Mouse (Mus musculus): ENCODE results near the gene Itga6. TPM values are rescaled to one million over a fixed set of nuclear protein-coding genes. Genes with fewer than 3 reads are reported as not detected.

Gene Itga6
- polyA plus RNA-seq, 1 experiment from 2014 or later: 27.7 TPM

GRCm38 (mm10) chr2:71874422-71874821, 129.0 kb downstream of the Itga6 start:
- WGBS: 83% methylated on average over 2 of the region's 2 CpGs
- ATAC-seq: no peak

GRCm38 (mm10) chr2:71874836-71875235, 129.4 kb downstream of the Itga6 start:
- 13% methylated on average over 2 of the region's 2 CpGs for WGBS
- Histone ChIP-seq H3K36me3 (ENCODE audit: control insufficient read depth, insufficient read depth, low read length) (no peaks in the 10 kb centered on the region), H3K27me3 (replicated peaks; ENCODE audit: control insufficient read depth, insufficient read depth, low read length) (no peaks in the 10 kb centered on the region), H3K4me2 (ENCODE audit: low read length) (no peak overlapping the region), H3K9ac (ENCODE audit: low read length) (no peak overlapping the region), H3K4me1 (ENCODE audit: control insufficient read depth, insufficient read depth, low read length) (0 out of 2 replicates have a peak, but pooled peaks cover 2% of the 10 kb centered on the region), H3K4me3 (ENCODE audit: low read depth, low read length) (no peak overlapping the region), H3K9me3 (replicated peaks; ENCODE audit: control insufficient read depth, low read length) (no peaks in the 10 kb centered on the region), H3K27ac (ENCODE audit: low read depth, low read length) (no peak overlapping the region)
- no peak for ATAC-seq
- no peak for DNase-seq (ENCODE audit: low spot score)

More at GRCm38 (mm10) chr2:71874422-71874821, 129.0 kb downstream of the Itga6 start:
- Histone ChIP-seq H3K4me3 (ENCODE audit: low read depth, low read length) (no peak overlapping the region), H3K27me3 (replicated peaks; ENCODE audit: control insufficient read depth, insufficient read depth, low read length) (no peaks in the 10 kb centered on the region), H3K9ac (ENCODE audit: low read length) (no peak overlapping the region), H3K4me2 (ENCODE audit: low read length) (peak overlapping the region; percentile 87), H3K9me3 (replicated peaks; ENCODE audit: control insufficient read depth, low read length) (no peaks in the 10 kb centered on the region), H3K4me1 (ENCODE audit: control insufficient read depth, insufficient read depth, low read length) (0 out of 2 replicates have a peak, but pooled peaks cover 2% of the 10 kb centered on the region), H3K27ac (ENCODE audit: low read depth, low read length) (no peak overlapping the region), H3K36me3 (ENCODE audit: control insufficient read depth, insufficient read depth, low read length) (no peaks in the 10 kb centered on the region)
- DNase-seq (ENCODE audit: low spot score): no peak

- 92% methylated on average over 4 of the region's 4 CpGs for WGBS
- Histone ChIP-seq H3K4me1 (ENCODE audit: control insufficient read depth, insufficient read depth, low read length) (0 out of 2 replicates have a peak, but pooled peaks cover 2% of the 10 kb centered on the region), H3K4me2 (ENCODE audit: low read length) (no peak overlapping the region), H3K36me3 (ENCODE audit: control insufficient read depth, insufficient read depth, low read length) (no peaks in the 10 kb centered on the region), H3K4me3 (ENCODE audit: low read depth, low read length) (no peak overlapping the region), H3K27me3 (replicated peaks; ENCODE audit: control insufficient read depth, insufficient read depth, low read length) (no peaks in the 10 kb centered on the region), H3K9me3 (replicated peaks; ENCODE audit: control insufficient read depth, low read length) (no peaks in the 10 kb centered on the region), H3K9ac (ENCODE audit: low read length) (no peak overlapping the region), H3K27ac (ENCODE audit: low read depth, low read length) (no peak overlapping the region)
- ATAC-seq (no peak), DNase-seq (ENCODE audit: low spot score) (no peak)
Measured at GRCm38 (mm10) chr2:71877865-71878264, 132.4 kb downstream of the Itga6 start.

- Histone ChIP-seq H3K27me3 (replicated peaks; ENCODE audit: control insufficient read depth, insufficient read depth, low read length) (no peaks in the 10 kb centered on the region), H3K9ac (ENCODE audit: low read length) (no peak overlapping the region), H3K9me3 (replicated peaks; ENCODE audit: control insufficient read depth, low read length) (no peaks in the 10 kb centered on the region), H3K4me1 (ENCODE audit: control insufficient read depth, insufficient read depth, low read length) (0 out of 2 replicates have a peak, but pooled peaks cover 2% of the 10 kb centered on the region), H3K4me3 (ENCODE audit: low read depth, low read length) (no peak overlapping the region), H3K36me3 (ENCODE audit: control insufficient read depth, insufficient read depth, low read length) (no peaks in the 10 kb centered on the region), H3K4me2 (ENCODE audit: low read length) (no peak overlapping the region), H3K27ac (ENCODE audit: low read depth, low read length) (no peak overlapping the region)
- no peak for DNase-seq (ENCODE audit: low spot score)
- no peak for ATAC-seq
- WGBS: 80% methylated on average over 2 of the region's 2 CpGs
Measured at GRCm38 (mm10) chr2:71878441-71878840, 133.0 kb downstream of the Itga6 start.

GRCm38 (mm10) chr2:71878943-71879342, 133.5 kb downstream of the Itga6 start:
- ATAC-seq: no peak

GRCm38 (mm10) chr2:71882914-71883651, 137.7 kb downstream of the Itga6 start:
- no peak overlapping the region for H3K27ac ChIP-seq (ENCODE audit: low read depth, low read length)
- DNase-seq (ENCODE audit: low spot score) (no peak), ATAC-seq (no peak)
- no peaks in the 10 kb centered on the region; the same call in 1 of the 2 replicates for H3K36me3 ChIP-seq (ENCODE audit: control insufficient read depth, insufficient read depth, low read length)
- H3K4me2 ChIP-seq (ENCODE audit: low read length): 0 out of 2 replicates have a peak overlapping the region, but pooled peaks have one; percentile 2
- no peaks in the 10 kb centered on the region for H3K9me3 ChIP-seq (replicated peaks; ENCODE audit: control insufficient read depth, low read length)
- H3K9ac ChIP-seq (ENCODE audit: low read length): no peak overlapping the region
- H3K4me1 ChIP-seq (ENCODE audit: control insufficient read depth, insufficient read depth, low read length): no peaks in the 10 kb centered on the region
- no peaks in the 10 kb centered on the region for H3K27me3 ChIP-seq (replicated peaks; ENCODE audit: control insufficient read depth, insufficient read depth, low read length)
- H3K4me3 ChIP-seq (ENCODE audit: low read depth, low read length): no peak overlapping the region
- 66% methylated on average over 19 of the region's 19 CpGs for WGBS

More at GRCm38 (mm10) chr2:71878943-71879342, 133.5 kb downstream of the Itga6 start:
- 0 out of 2 replicates have a peak, but pooled peaks cover under 1% of the 10 kb centered on the region for H3K4me1 ChIP-seq (ENCODE audit: control insufficient read depth, insufficient read depth, low read length)
- H3K4me2 ChIP-seq (ENCODE audit: low read length): no peak overlapping the region
- H3K9ac ChIP-seq (ENCODE audit: low read length): no peak overlapping the region
- DNase-seq (ENCODE audit: low spot score): no peak
- no peak overlapping the region for H3K4me3 ChIP-seq (ENCODE audit: low read depth, low read length)
- no peak overlapping the region for H3K27ac ChIP-seq (ENCODE audit: low read depth, low read length)
- no peaks in the 10 kb centered on the region for H3K9me3 ChIP-seq (replicated peaks; ENCODE audit: control insufficient read depth, low read length)
- no peaks in the 10 kb centered on the region; the same call in 1 of the 2 replicates for H3K36me3 ChIP-seq (ENCODE audit: control insufficient read depth, insufficient read depth, low read length)
- H3K27me3 ChIP-seq (replicated peaks; ENCODE audit: control insufficient read depth, insufficient read depth, low read length): no peaks in the 10 kb centered on the region

GRCm38 (mm10) chr2:71887269-71887668, 141.9 kb downstream of the Itga6 start:
- Histone ChIP-seq H3K4me1 (ENCODE audit: control insufficient read depth, insufficient read depth, low read length) (no peaks in the 10 kb centered on the region), H3K9me3 (replicated peaks; ENCODE audit: control insufficient read depth, low read length) (no peaks in the 10 kb centered on the region), H3K36me3 (ENCODE audit: control insufficient read depth, insufficient read depth, low read length) (peaks cover 3% of the 10 kb centered on the region; the same call in 1 of the 2 replicates), H3K4me2 (ENCODE audit: low read length) (no peak overlapping the region), H3K4me3 (ENCODE audit: low read depth, low read length) (no peak overlapping the region), H3K9ac (ENCODE audit: low read length) (no peak overlapping the region), H3K27me3 (replicated peaks; ENCODE audit: control insufficient read depth, insufficient read depth, low read length) (no peaks in the 10 kb centered on the region), H3K27ac (ENCODE audit: low read depth, low read length) (no peak overlapping the region)
- WGBS: 94% methylated on average over 4 of the region's 4 CpGs
- ATAC-seq (no peak), DNase-seq (ENCODE audit: low spot score) (no peak)

- Histone ChIP-seq H3K27ac (ENCODE audit: low read depth, low read length) (no peak overlapping the region), H3K27me3 (replicated peaks; ENCODE audit: control insufficient read depth, insufficient read depth, low read length) (no peaks in the 10 kb centered on the region), H3K36me3 (ENCODE audit: control insufficient read depth, insufficient read depth, low read length) (peaks cover 12% of the 10 kb centered on the region; the same call in 1 of the 2 replicates), H3K9ac (ENCODE audit: low read length) (no peak overlapping the region), H3K4me3 (ENCODE audit: low read depth, low read length) (no peak overlapping the region), H3K4me1 (ENCODE audit: control insufficient read depth, insufficient read depth, low read length) (no peaks in the 10 kb centered on the region), H3K9me3 (replicated peaks; ENCODE audit: control insufficient read depth, low read length) (no peaks in the 10 kb centered on the region), H3K4me2 (ENCODE audit: low read length) (no peak overlapping the region)
- DNase-seq (ENCODE audit: low spot score): no peak
- WGBS: 77% methylated on average over 4 of the region's 4 CpGs
- no peak for ATAC-seq
Measured at GRCm38 (mm10) chr2:71888437-71888836, 143.0 kb downstream of the Itga6 start.

GRCm38 (mm10) chr2:71891536-71891935, 146.1 kb downstream of the Itga6 start:
- Histone ChIP-seq H3K4me3 (ENCODE audit: low read depth, low read length) (no peak overlapping the region), H3K9me3 (replicated peaks; ENCODE audit: control insufficient read depth, low read length) (no peaks in the 10 kb centered on the region), H3K9ac (ENCODE audit: low read length) (no peak overlapping the region), H3K4me2 (ENCODE audit: low read length) (no peak overlapping the region), H3K27ac (ENCODE audit: low read depth, low read length) (no peak overlapping the region), H3K4me1 (ENCODE audit: control insufficient read depth, insufficient read depth, low read length) (no peaks in the 10 kb centered on the region), H3K27me3 (replicated peaks; ENCODE audit: control insufficient read depth, insufficient read depth, low read length) (no peaks in the 10 kb centered on the region), H3K36me3 (ENCODE audit: control insufficient read depth, insufficient read depth, low read length) (peaks cover 12% of the 10 kb centered on the region; the same call in 1 of the 2 replicates)
- DNase-seq (ENCODE audit: low spot score): no peak
- WGBS: 82% methylated on average over 2 of the region's 2 CpGs
- no peak for ATAC-seq
